Mouse (Mus musculus): ENCODE data around the gene Fam173a. TPM values are rescaled to one million over a fixed set of nuclear protein-coding genes. Genes with fewer than 3 reads are reported as not detected.

The Fam173a gene
- polyA plus RNA-seq, 1 experiment from 2014 or later: 91.6 TPM

GRCm38 (mm10) chr17:25756378-25757242 is 36.1 kb downstream of the Fam173a start:
- H3K9me3 ChIP-seq (ENCODE audit: control insufficient read depth, low read length): no peaks in the 10 kb centered on the region
- H3K9ac ChIP-seq: no peak overlapping the region
- WGBS: 85% methylated on average over 9 of the region's 9 CpGs
- H3K27ac ChIP-seq: no peak overlapping the region
- no peaks in the 10 kb centered on the region for H3K27me3 ChIP-seq (ENCODE audit: control insufficient read depth, insufficient read depth, low read length)
- DNase-seq (ENCODE audit: low spot score): no peak
- ATAC-seq (ENCODE audit: low FRiP score): no peak
- H3K4me3 ChIP-seq (replicated peaks; ENCODE audit: low read length): no peak overlapping the region
- H3K4me2 ChIP-seq (replicated peaks): no peak overlapping the region
- H3K36me3 ChIP-seq (replicated peaks; ENCODE audit: control insufficient read depth, insufficient read depth): no peaks in the 10 kb centered on the region
- H3K4me1 ChIP-seq (replicated peaks; ENCODE audit: control insufficient read depth, insufficient read depth, low read length): 0 out of 2 replicates have a peak, but pooled peaks cover 2% of the 10 kb centered on the region

- H3K9me3 ChIP-seq (ENCODE audit: control insufficient read depth, low read length): no peaks in the 10 kb centered on the region
- DNase-seq (ENCODE audit: low spot score): no peak
- no peak overlapping the region for H3K9ac ChIP-seq
These were observed 36.9 kb downstream of the Fam173a start for GRCm38 (mm10) chr17:25755627-25756377.

GRCm38 (mm10) chr17:25755086-25755485 is 37.6 kb downstream of the Fam173a start:
- no peak for DNase-seq (ENCODE audit: low spot score)
- Histone ChIP-seq H3K27me3 (ENCODE audit: control insufficient read depth, insufficient read depth, low read length) (no peaks in the 10 kb centered on the region), H3K4me3 (replicated peaks; ENCODE audit: low read length) (no peak overlapping the region), H3K4me1 (replicated peaks; ENCODE audit: control insufficient read depth, insufficient read depth, low read length) (0 out of 2 replicates have a peak, but pooled peaks cover 4% of the 10 kb centered on the region), H3K36me3 (replicated peaks; ENCODE audit: control insufficient read depth, insufficient read depth) (no peaks in the 10 kb centered on the region), H3K4me2 (replicated peaks) (no peak overlapping the region), H3K9me3 (ENCODE audit: control insufficient read depth, low read length) (no peaks in the 10 kb centered on the region), H3K9ac (no peak overlapping the region), H3K27ac (no peak overlapping the region)
- WGBS: 83% methylated on average over 4 of the region's 4 CpGs
- no peak for ATAC-seq (ENCODE audit: low FRiP score)

More at GRCm38 (mm10) chr17:25755627-25756377, 36.9 kb downstream of the Fam173a start:
- ATAC-seq (ENCODE audit: low FRiP score): no peak
- Histone ChIP-seq H3K27ac (no peak overlapping the region), H3K4me1 (replicated peaks; ENCODE audit: control insufficient read depth, insufficient read depth, low read length) (0 out of 2 replicates have a peak, but pooled peaks cover 4% of the 10 kb centered on the region), H3K27me3 (ENCODE audit: control insufficient read depth, insufficient read depth, low read length) (no peaks in the 10 kb centered on the region), H3K36me3 (replicated peaks; ENCODE audit: control insufficient read depth, insufficient read depth) (no peaks in the 10 kb centered on the region), H3K4me3 (replicated peaks; ENCODE audit: low read length) (no peak overlapping the region), H3K4me2 (replicated peaks) (no peak overlapping the region)
- WGBS: 71% methylated on average over 4 of the region's 4 CpGs

GRCm38 (mm10) chr17:25754241-25754640 is 38.5 kb downstream of the Fam173a start, which contains the start of gene Msln:
Gene Msln, minus strand, starts transcription at chr17:25754378.
- Histone ChIP-seq H3K27ac (no peak within 1 kb of the TSS), H3K4me3 (replicated peaks; ENCODE audit: low read length) (no peak within 1 kb of the TSS), H3K9me3 (ENCODE audit: control insufficient read depth, low read length) (no peaks in the 10 kb centered on the region), H3K4me1 (replicated peaks; ENCODE audit: control insufficient read depth, insufficient read depth, low read length) (0 out of 2 replicates have a peak, but pooled peaks cover 4% of the 10 kb centered on the region), H3K27me3 (ENCODE audit: control insufficient read depth, insufficient read depth, low read length) (no peaks in the 10 kb centered on the region), H3K36me3 (replicated peaks; ENCODE audit: control insufficient read depth, insufficient read depth) (no peaks in the 10 kb centered on the region), H3K9ac (no peak within 1 kb of the TSS), H3K4me2 (replicated peaks) (no peak within 1 kb of the TSS)
- 84% methylated on average over 9 of the region's 9 CpGs for WGBS
- no peak for ATAC-seq (ENCODE audit: low FRiP score)
- DNase-seq (ENCODE audit: low spot score): no peak

GRCm38 (mm10) chr17:25751446-25751845 is 41.3 kb downstream of the Fam173a start:
- H3K4me2 ChIP-seq (replicated peaks): no peak overlapping the region
- no peak for ATAC-seq (ENCODE audit: low FRiP score)
- no peaks in the 10 kb centered on the region for H3K36me3 ChIP-seq (replicated peaks; ENCODE audit: control insufficient read depth, insufficient read depth)
- peak; percentile 36 for DNase-seq (ENCODE audit: low spot score)
- H3K4me3 ChIP-seq (replicated peaks; ENCODE audit: low read length): no peak overlapping the region
- H3K9ac ChIP-seq: no peak overlapping the region
- 0 out of 2 replicates have a peak, but pooled peaks cover 4% of the 10 kb centered on the region for H3K4me1 ChIP-seq (replicated peaks; ENCODE audit: control insufficient read depth, insufficient read depth, low read length)
- WGBS: 67% methylated on average over 5 of the region's 5 CpGs
- H3K27ac ChIP-seq: no peak overlapping the region
- no peaks in the 10 kb centered on the region for H3K9me3 ChIP-seq (ENCODE audit: control insufficient read depth, low read length)
- no peaks in the 10 kb centered on the region for H3K27me3 ChIP-seq (ENCODE audit: control insufficient read depth, insufficient read depth, low read length)

GRCm38 (mm10) chr17:25749314-25749713 is 43.4 kb downstream of the Fam173a start:
- no peak for DNase-seq (ENCODE audit: low spot score)
- H3K9ac ChIP-seq: no peak overlapping the region
- ATAC-seq (ENCODE audit: low FRiP score): no peak
- H3K9me3 ChIP-seq (ENCODE audit: control insufficient read depth, low read length): no peaks in the 10 kb centered on the region
- H3K4me1 ChIP-seq (replicated peaks; ENCODE audit: control insufficient read depth, insufficient read depth, low read length): 0 out of 2 replicates have a peak, but pooled peaks cover 4% of the 10 kb centered on the region
- 87% methylated on average over 6 of the region's 6 CpGs for WGBS
- H3K27ac ChIP-seq: no peak overlapping the region
- H3K4me3 ChIP-seq (replicated peaks; ENCODE audit: low read length): no peak overlapping the region
- no peaks in the 10 kb centered on the region for H3K27me3 ChIP-seq (ENCODE audit: control insufficient read depth, insufficient read depth, low read length)
- no peak overlapping the region for H3K4me2 ChIP-seq (replicated peaks)
- H3K36me3 ChIP-seq (replicated peaks; ENCODE audit: control insufficient read depth, insufficient read depth): no peaks in the 10 kb centered on the region

- Histone ChIP-seq H3K4me2 (replicated peaks) (no peak overlapping the region), H3K36me3 (replicated peaks; ENCODE audit: control insufficient read depth, insufficient read depth) (no peaks in the 10 kb centered on the region), H3K4me3 (replicated peaks; ENCODE audit: low read length) (no peak overlapping the region), H3K9me3 (ENCODE audit: control insufficient read depth, low read length) (no peaks in the 10 kb centered on the region), H3K9ac (no peak overlapping the region), H3K4me1 (replicated peaks; ENCODE audit: control insufficient read depth, insufficient read depth, low read length) (0 out of 2 replicates have a peak, but pooled peaks cover 4% of the 10 kb centered on the region), H3K27ac (no peak overlapping the region), H3K27me3 (ENCODE audit: control insufficient read depth, insufficient read depth, low read length) (no peaks in the 10 kb centered on the region)
- DNase-seq (ENCODE audit: low spot score): no peak
- ATAC-seq (ENCODE audit: low FRiP score): no peak
- 88% methylated on average over 4 of the region's 4 CpGs for WGBS
These were observed 44.5 kb downstream of the Fam173a start for GRCm38 (mm10) chr17:25748238-25748637.

GRCm38 (mm10) chr17:25744311-25744710 is 48.4 kb downstream of the Fam173a start:
- H3K36me3 ChIP-seq (replicated peaks; ENCODE audit: control insufficient read depth, insufficient read depth): no peaks in the 10 kb centered on the region
- 83% methylated on average over 10 of the region's 10 CpGs for WGBS
- no peak overlapping the region for H3K27ac ChIP-seq
- ATAC-seq (ENCODE audit: low FRiP score) (no peak), DNase-seq (ENCODE audit: low spot score) (no peak)
- no peak overlapping the region for H3K4me3 ChIP-seq (replicated peaks; ENCODE audit: low read length)
- H3K9me3 ChIP-seq (ENCODE audit: control insufficient read depth, low read length): no peaks in the 10 kb centered on the region
- H3K27me3 ChIP-seq (ENCODE audit: control insufficient read depth, insufficient read depth, low read length): no peaks in the 10 kb centered on the region
- H3K9ac ChIP-seq: no peak overlapping the region
- no peaks in the 10 kb centered on the region for H3K4me1 ChIP-seq (replicated peaks; ENCODE audit: control insufficient read depth, insufficient read depth, low read length)
- no peak overlapping the region for H3K4me2 ChIP-seq (replicated peaks)

GRCm38 (mm10) chr17:25743831-25744230 is 48.9 kb downstream of the Fam173a start:
- Histone ChIP-seq H3K9me3 (ENCODE audit: control insufficient read depth, low read length) (no peaks in the 10 kb centered on the region), H3K4me2 (replicated peaks) (no peak overlapping the region)
- ATAC-seq (ENCODE audit: low FRiP score): no peak

More at GRCm38 (mm10) chr17:25743831-25744230, 48.9 kb downstream of the Fam173a start:
- Histone ChIP-seq H3K9ac (no peak overlapping the region), H3K4me3 (replicated peaks; ENCODE audit: low read length) (no peak overlapping the region), H3K27ac (no peak overlapping the region), H3K4me1 (replicated peaks; ENCODE audit: control insufficient read depth, insufficient read depth, low read length) (no peaks in the 10 kb centered on the region), H3K27me3 (ENCODE audit: control insufficient read depth, insufficient read depth, low read length) (no peaks in the 10 kb centered on the region), H3K36me3 (replicated peaks; ENCODE audit: control insufficient read depth, insufficient read depth) (no peaks in the 10 kb centered on the region)
- DNase-seq (ENCODE audit: low spot score): no peak
- WGBS: 90% methylated on average over 9 of the region's 9 CpGs
